ENCODE assay signal across 28 mouse cellular contexts in genomic region chr17:6804111-6804510, GRCm38 (mm10). TPM values are rescaled to one million over a fixed set of nuclear protein-coding genes. Genes with fewer than 3 reads are reported as not detected.
DNase-seq lines count a peak whose midpoint lies in the region; ATAC-seq and TF ChIP-seq lines count a peak whose summit lies in the region.
"Had no signal": no experiment of that assay in that cellular context is flagged by ENCODE, and none has a peak within 500 bp of the region (broad histone marks: within the 10 kb centered on the region; RNA-seq: fewer than 3 reads in every experiment).

No protein-coding gene starts in this region.

- peak; percentile 39 for DNase-seq in cerebellum, adult 11-12 months
- DNase-seq in cerebellum, adult 8-10 months: no peak
- no peak for DNase-seq in liver, postnatal 0 days
- DNase-seq in cerebellum, adult 2 months: peak; percentile 27 to 73
- DNase-seq in liver, embryonic 13.5 days: no peak
- DNase-seq in gastrocnemius, adult 18-20 months (ENCODE audit: low spot score): no peak
- no peak for DNase-seq in kidney, adult 2 months
- DNase-seq: adrenal gland, postnatal 25 days; gastrocnemius, postnatal 10 days; heart, adult 11 months; heart, postnatal 14 days; kidney, adult 18-20 months; lung, embryonic 14.5 days; lung, postnatal 4 days; midbrain, embryonic 14.5 days; retina, postnatal 1 day; right cerebral cortex, postnatal 25 days; thymus, postnatal 25 days had no signal

- peaks cover 9% of the 10 kb centered on the region for H3K9me3 ChIP-seq in liver, embryonic 12.5 days (replicated peaks)
- peaks cover 6% of the 10 kb centered on the region; the same call in 1 of the 2 replicates for H3K9me3 ChIP-seq in liver, postnatal 0 days (ENCODE audit: low read length)
- peaks cover 8% of the 10 kb centered on the region for H3K9me3 ChIP-seq in liver, embryonic 13.5 days (replicated peaks)
- H3K9me3 ChIP-seq: forebrain, embryonic 15.5 days; neural tube, embryonic 13.5 days had no signal

- peaks cover 53% of the 10 kb centered on the region for H3K4me1 ChIP-seq in liver, embryonic 12.5 days
- peaks cover 9% of the 10 kb centered on the region; the same call in 1 of the 2 replicates for H3K4me1 ChIP-seq in liver, postnatal 0 days (ENCODE audit: insufficient read depth)
- no peaks in the 10 kb centered on the region; the same call in 1 of the 2 replicates for H3K4me1 ChIP-seq in cerebellum, adult 2 months (ENCODE audit: control insufficient read depth, insufficient read depth, low read length)
- peaks cover 55% of the 10 kb centered on the region for H3K4me1 ChIP-seq in liver, embryonic 13.5 days (replicated peaks)
- peaks cover 4% of the 10 kb centered on the region for H3K4me1 ChIP-seq in kidney, adult 2 months (ENCODE audit: control insufficient read depth, insufficient read depth, low read length)
- H3K4me1 ChIP-seq: embryonic facial prominence, embryonic 10.5 days had no signal

- H3K9ac ChIP-seq in liver, embryonic 12.5 days: no peak overlapping the region
- H3K9ac ChIP-seq in liver, postnatal 0 days (replicated peaks): no peak overlapping the region
- H3K9ac ChIP-seq in liver, embryonic 13.5 days: no peak overlapping the region
- H3K9ac ChIP-seq: forebrain, embryonic 15.5 days; heart, embryonic 13.5 days; hindbrain, embryonic 12.5 days; limb, embryonic 13.5 days; lung, embryonic 14.5 days; neural tube, embryonic 13.5 days had no signal

- no peak for ATAC-seq in liver, embryonic 12.5 days
- no peak for ATAC-seq in liver, postnatal 0 days
- no peak for ATAC-seq in liver, embryonic 13.5 days (ENCODE audit: low read depth)
- ATAC-seq: forebrain, embryonic 15.5 days; inflammation-experienced regulatory T-cells, adult 6 months had no signal

- no peak for TF ChIP-seq EP300 in liver, postnatal 0 days (IDR thresholded peaks at IDR 0.05; ENCODE audit: low read depth)

- H3K4me3 ChIP-seq in liver, embryonic 12.5 days: no peak overlapping the region
- no peak overlapping the region for H3K4me3 ChIP-seq in liver, postnatal 0 days (ENCODE audit: low read depth, low read length)
- H3K4me3 ChIP-seq in cerebellum, adult 2 months (replicated peaks; ENCODE audit: insufficient read depth, low read depth, low read length): no peak overlapping the region
- H3K4me3 ChIP-seq in liver, embryonic 13.5 days (replicated peaks): no peak overlapping the region
- no peak overlapping the region for H3K4me3 ChIP-seq in kidney, adult 2 months (ENCODE audit: insufficient read depth, low read depth, low read length)
- H3K4me3 ChIP-seq: embryonic facial prominence, embryonic 10.5 days; forebrain, embryonic 15.5 days; heart, embryonic 13.5 days; hindbrain, embryonic 12.5 days; limb, embryonic 13.5 days; myocyte; neural tube, embryonic 13.5 days had no signal

- TF ChIP-seq POLR2A in cerebellum, adult 2 months (IDR thresholded peaks at IDR 0.05; ENCODE audit: borderline replicate concordance, insufficient read depth, low read length): no peak
- TF ChIP-seq POLR2A in kidney, adult 2 months (IDR thresholded peaks at IDR 0.05; ENCODE audit: low read depth, low read length): no peak

- H3K36me3 ChIP-seq in liver, embryonic 12.5 days: peaks cover 5% of the 10 kb centered on the region; the same call in 1 of the 2 replicates
- H3K36me3 ChIP-seq in liver, postnatal 0 days (replicated peaks; ENCODE audit: insufficient read depth, low read length): no peaks in the 10 kb centered on the region
- H3K36me3 ChIP-seq in liver, embryonic 13.5 days: no peaks in the 10 kb centered on the region
- H3K36me3 ChIP-seq in kidney, adult 2 months (ENCODE audit: control insufficient read depth, insufficient read depth, low read length): no peaks in the 10 kb centered on the region
- H3K36me3 ChIP-seq: embryonic facial prominence, embryonic 10.5 days; forebrain, embryonic 15.5 days; heart, embryonic 13.5 days; hindbrain, embryonic 12.5 days; limb, embryonic 13.5 days had no signal

- no peak overlapping the region for H3K4me2 ChIP-seq in liver, embryonic 12.5 days
- no peak overlapping the region for H3K4me2 ChIP-seq in liver, postnatal 0 days (ENCODE audit: low read depth, low read length)
- 0 out of 2 replicates have a peak overlapping the region, but pooled peaks have one; percentile 54 for H3K4me2 ChIP-seq in liver, embryonic 13.5 days
- H3K4me2 ChIP-seq: forebrain, embryonic 15.5 days; heart, embryonic 13.5 days; hindbrain, embryonic 12.5 days; limb, embryonic 13.5 days; lung, embryonic 14.5 days; neural tube, embryonic 13.5 days had no signal

- no peak for TF ChIP-seq CTCF in liver, postnatal 0 days (IDR thresholded peaks at IDR 0.05; ENCODE audit: low read depth)
- no peak for TF ChIP-seq CTCF in cerebellum, adult 2 months (IDR thresholded peaks at IDR 0.05; ENCODE audit: borderline replicate concordance, insufficient read depth, low read depth, low read length)
- TF ChIP-seq CTCF in kidney, adult 2 months (conservative IDR thresholded peaks at IDR 0.05; ENCODE audit: insufficient read depth, insufficient read length, low read depth, low read length): no peak

- 67% methylated on average over 6 of the region's 6 CpGs for WGBS in liver, embryonic 12.5 days (ENCODE audit: insufficient replicate concordance)
- 81% methylated on average over 6 of the region's 6 CpGs for WGBS in liver, postnatal 0 days (ENCODE audit: insufficient replicate concordance)
- WGBS in cerebellum, adult 2 months: 11% methylated on average over 6 of the region's 6 CpGs
- WGBS in liver, embryonic 13.5 days (ENCODE audit: insufficient replicate concordance): 77% methylated on average over 6 of the region's 6 CpGs
- 68% methylated on average over 6 of the region's 6 CpGs for WGBS in kidney, adult 2 months

- H3K27me3 ChIP-seq in liver, embryonic 12.5 days (replicated peaks): no peaks in the 10 kb centered on the region
- H3K27me3 ChIP-seq in liver, postnatal 0 days (ENCODE audit: insufficient read depth, low read length): no peaks in the 10 kb centered on the region
- no peaks in the 10 kb centered on the region; the same call in 1 of the 2 replicates for H3K27me3 ChIP-seq in cerebellum, adult 2 months (ENCODE audit: control insufficient read depth, insufficient read depth, low read length)
- H3K27me3 ChIP-seq in liver, embryonic 13.5 days: no peaks in the 10 kb centered on the region
- no peaks in the 10 kb centered on the region for H3K27me3 ChIP-seq in kidney, adult 2 months (replicated peaks; ENCODE audit: control insufficient read depth, insufficient read depth, low read length)
- H3K27me3 ChIP-seq: forebrain, embryonic 15.5 days; heart, embryonic 13.5 days; hindbrain, embryonic 12.5 days; limb, embryonic 13.5 days; neural tube, embryonic 13.5 days had no signal

- H3K27ac ChIP-seq in liver, embryonic 12.5 days: peak overlapping the region; percentile 90
- no peak overlapping the region for H3K27ac ChIP-seq in liver, postnatal 0 days (ENCODE audit: low read depth)
- H3K27ac ChIP-seq in cerebellum, adult 2 months (ENCODE audit: insufficient read depth, low read length): no peak overlapping the region
- H3K27ac ChIP-seq in liver, embryonic 13.5 days: peak overlapping the region; percentile 91
- H3K27ac ChIP-seq in kidney, adult 2 months (ENCODE audit: insufficient read depth, low read depth, low read length): no peak overlapping the region
- H3K27ac ChIP-seq: embryonic facial prominence, embryonic 10.5 days; forebrain, embryonic 15.5 days; hindbrain, embryonic 12.5 days; kidney, postnatal 0 days; limb, embryonic 13.5 days; neural tube, embryonic 13.5 days had no signal

RNA-seq across cellular contexts. Expression of gene Ezr, which starts 21.5 kb away (rescaled TPM):
- 67.9 and 72.4 TPM in 2 replicates for polyA plus RNA-seq in liver, embryonic 12.5 days (2016; fragmentation: Nextera tagmentation; extraction: Ambion mirVana)
- polyA plus RNA-seq in liver, postnatal 0 days (2015; fragmentation: Nextera tagmentation; extraction: Ambion mirVana): 32.0 and 34.8 TPM in 2 replicates
- polyA plus RNA-seq in cerebellum, adult 2 months (2012; rRNA removed): 12.1 and 16.1 TPM in 2 replicates
- polyA plus RNA-seq in liver, embryonic 13.5 days (2015; fragmentation: Nextera tagmentation; extraction: Ambion mirVana): 55.6 and 63.1 TPM in 2 replicates
- 1 to 10 TPM; 1.1 to 2.4 TPM for total RNA-seq in gastrocnemius, adult 18-20 months (2021)
- polyA plus RNA-seq in kidney, adult 2 months (2012; rRNA removed): 129 and 152 TPM in 2 replicates

Comparison
In these comparisons a context has a peak if more than half of its experiments do, and no peak if none do; other contexts are left out.
1. DNase-seq: peak in cerebellum, adult 11-12 months (single experiment) and cerebellum, adult 2 months (2 of 2); none in cerebellum, adult 8-10 months (single experiment), liver, postnatal 0 days (single experiment), liver, embryonic 13.5 days (single experiment), gastrocnemius, adult 18-20 months (single experiment) and kidney, adult 2 months (single experiment).
2. H3K27ac ChIP-seq: peak in liver, embryonic 12.5 days (single experiment) and liver, embryonic 13.5 days (single experiment); none in liver, postnatal 0 days (single experiment), cerebellum, adult 2 months (single experiment) and kidney, adult 2 months (single experiment).